Mouse (Mus musculus) brain, embryonic 14.5 days (tissue): ENCODE measurements around the gene Stk19. TPM values are rescaled to one million over a fixed set of nuclear protein-coding genes. Genes with fewer than 3 reads are reported as not detected.

Experiments used
- DNase-seq: peaks from one replicate; pipeline ENCODE4 v3.0.0-alpha.2; 2011; ENCODE audit warnings: low read depth
- CTCF ChIP-seq: fragments of 200-500 bp; IDR thresholded peaks from 2 replicates; pipeline ENCODE4 v1.5.1; 2012; ENCODE audit warnings: inconsistent platforms, mild to moderate bottlenecking, moderate library complexity, borderline replicate concordance; ENCODE audit not compliant: insufficient read depth, insufficient read length; ENCODE audit errors: extremely low read depth
- POLR2A ChIP-seq: fragments of 200-500 bp; IDR thresholded peaks from 2 replicates; pipeline ENCODE4 v1.6.1; 2012; ENCODE audit warnings: mild to moderate bottlenecking, inconsistent platforms, borderline replicate concordance; ENCODE audit not compliant: poor library complexity, insufficient read depth, insufficient read length, severe bottlenecking; ENCODE audit errors: extremely low read depth
- polyA plus RNA-seq: library from polyadenylated mRNA; depleted of rRNA; stranded (reverse); fragments of >200 nt; gene quantifications from 2 replicates; pipeline ENCODE4 v1.2.3, GENCODE M21; 2012; rRNA removed

Gene Stk19
- polyA plus RNA-seq, 1 experiment = 57.1 TPM

GRCm38 (mm10) chr17:34796311-34797140 is 40.2 kb downstream of the Stk19 start:
- TF ChIP-seq POLR2A (no peak), CTCF (no peak)
- DNase-seq = no peak

- no peak for TF ChIP-seq POLR2A
- TF ChIP-seq CTCF = peak; percentile 48; the same call in 1 of the 2 replicates
- peak; percentile 2 for DNase-seq
These were observed 41.1 kb downstream of the Stk19 start for GRCm38 (mm10) chr17:34795633-34796032.

GRCm38 (mm10) chr17:34795016-34795415 is 41.7 kb downstream of the Stk19 start:
- no peak for TF ChIP-seq CTCF
- no peak for TF ChIP-seq POLR2A
- DNase-seq = no peak

GRCm38 (mm10) chr17:34777680-34778325 is 58.9 kb downstream of the Stk19 start:
- TF ChIP-seq CTCF (no peak), POLR2A (no peak)
- peak; percentile 1 for DNase-seq

Other genes starting within 250 kb of the Stk19 start
- gene Gpsm3, start 247.1 kb downstream of the Stk19 start, polyA plus RNA-seq = 2.0 and 3.0 TPM in 2 replicates
- gene Pbx2, start 245.7 kb downstream of the Stk19 start, polyA plus RNA-seq = 107 and 115 TPM in 2 replicates
- gene Ager, start 239.1 kb downstream of the Stk19 start, polyA plus RNA-seq = 5.1 and 9.0 TPM in 2 replicates
- 189 and 227 TPM in 2 replicates for gene Rnf5, start 233.3 kb downstream of the Stk19 start, polyA plus RNA-seq
- 251 and 279 TPM in 2 replicates for gene Agpat1, start 232.7 kb downstream of the Stk19 start, polyA plus RNA-seq
- 9.2 and 10.3 TPM in 2 replicates for gene Egfl8, start 221.0 kb downstream of the Stk19 start, polyA plus RNA-seq
- 29.3 and 31.7 TPM in 2 replicates for gene Ppt2, start 208.4 kb downstream of the Stk19 start, polyA plus RNA-seq
- gene Prrt1, start 207.4 kb downstream of the Stk19 start, polyA plus RNA-seq = 53.2 and 63.8 TPM in 2 replicates
- gene Fkbpl, start 192.2 kb downstream of the Stk19 start, polyA plus RNA-seq = 3.8 and 6.8 TPM in 2 replicates
- gene Atf6b, start 189.8 kb downstream of the Stk19 start, polyA plus RNA-seq = 113 and 133 TPM in 2 replicates
- gene Tnxb, start 166.4 kb downstream of the Stk19 start, polyA plus RNA-seq = 0.33 and 0.70 TPM in 2 replicates
- 0.04 TPM in 2 replicates for gene C4b, start 93.1 kb downstream of the Stk19 start, polyA plus RNA-seq
- 0.04 TPM in 2 replicates for gene Cyp21a1, start 32.4 kb downstream of the Stk19 start, polyA plus RNA-seq
- gene Dxo, start 74 bp upstream of the Stk19 start, polyA plus RNA-seq = 73.5 and 101 TPM in 2 replicates
- gene Skiv2l, start 13.3 kb upstream of the Stk19 start, polyA plus RNA-seq = 88.8 and 119 TPM in 2 replicates
- 62.1 and 66.0 TPM in 2 replicates for gene Nelfe, start 13.4 kb upstream of the Stk19 start, polyA plus RNA-seq
- 0.21 and 0.42 TPM in 2 replicates for gene Cfb, start 25.6 kb upstream of the Stk19 start, polyA plus RNA-seq
- 116 and 135 TPM in 2 replicates for gene Zbtb12, start 42.5 kb upstream of the Stk19 start, polyA plus RNA-seq
- gene Gm20547, start 45.1 kb upstream of the Stk19 start, polyA plus RNA-seq = 0.04 TPM in 1 of 2 replicates, not detected in the other
- gene C2, start 61.3 kb upstream of the Stk19 start, polyA plus RNA-seq = 1.1 and 2.3 TPM in 2 replicates
- 350 and 361 TPM in 2 replicates for gene Ehmt2, start 61.5 kb upstream of the Stk19 start, polyA plus RNA-seq
- 0.06 and 0.07 TPM in 2 replicates for gene Slc44a4, start 77.5 kb upstream of the Stk19 start, polyA plus RNA-seq
- gene Neu1, start 94.3 kb upstream of the Stk19 start, polyA plus RNA-seq = 28.0 and 29.6 TPM in 2 replicates
- 6.3 and 7.1 TPM in 2 replicates for gene Hspa1b, start 122.3 kb upstream of the Stk19 start, polyA plus RNA-seq
- not detected in 2 replicates for gene Gm20481, start 133.0 kb upstream of the Stk19 start, polyA plus RNA-seq
- 6.3 and 6.6 TPM in 2 replicates for gene Hspa1a, start 135.2 kb upstream of the Stk19 start, polyA plus RNA-seq
- gene Hspa1l, start 135.8 kb upstream of the Stk19 start, polyA plus RNA-seq = 0.14 and 0.40 TPM in 2 replicates
- 136 and 185 TPM in 2 replicates for gene Lsm2, start 144.9 kb upstream of the Stk19 start, polyA plus RNA-seq
- 99.2 and 119 TPM in 2 replicates for gene Vars, start 164.0 kb upstream of the Stk19 start, polyA plus RNA-seq
- gene Vwa7, start 179.6 kb upstream of the Stk19 start, polyA plus RNA-seq = 0.49 and 0.71 TPM in 2 replicates
- gene Sapcd1, start 191.1 kb upstream of the Stk19 start, polyA plus RNA-seq = 4.0 and 6.5 TPM in 2 replicates
- 4.2 and 6.4 TPM in 2 replicates for gene Msh5, start 209.8 kb upstream of the Stk19 start, polyA plus RNA-seq
- 69.6 and 89.8 TPM in 2 replicates for gene Clic1, start 213.0 kb upstream of the Stk19 start, polyA plus RNA-seq
- gene Ddah2, start 222.1 kb upstream of the Stk19 start, polyA plus RNA-seq = 322 and 438 TPM in 2 replicates
- gene Ly6g6c, start 228.4 kb upstream of the Stk19 start, polyA plus RNA-seq = 0.42 and 0.50 TPM in 2 replicates
- 0.30 and 0.35 TPM in 2 replicates for gene Mpig6b, start 229.2 kb upstream of the Stk19 start, polyA plus RNA-seq
- 1.2 and 12.4 TPM in 2 replicates for gene Ly6g6e, start 240.0 kb upstream of the Stk19 start, polyA plus RNA-seq
- gene Ly6g6d, start 241.1 kb upstream of the Stk19 start, polyA plus RNA-seq = 1.8 and 2.7 TPM in 2 replicates
- 0.15 and 0.30 TPM in 2 replicates for gene Ly6g6f, start 248.7 kb upstream of the Stk19 start, polyA plus RNA-seq